Mouse (Mus musculus): ENCODE measurements around the gene En1.
A peak's percentile ranks its signal among the peaks of the same experiment; 100 is the strongest.

Gene En1

GRCm38 (mm10) chr1:120600516-120601252 is 1.5 kb upstream of the En1 start:
- DNase-seq = no peak

GRCm38 (mm10) chr1:120601253-120601836 is 873 bp upstream of the En1 start:
- no peak for DNase-seq

GRCm38 (mm10) chr1:120602876-120603655 is 848 bp downstream of the En1 start:
- peak; percentile 44 for DNase-seq

GRCm38 (mm10) chr1:120603656-120604051 is 1.4 kb downstream of the En1 start:
- DNase-seq = no peak

- DNase-seq = no peak
Observed at GRCm38 (mm10) chr1:120604431-120605142, 2.4 kb downstream of the En1 start.

GRCm38 (mm10) chr1:120605143-120605435 is 2.9 kb downstream of the En1 start:
- no peak for DNase-seq

- DNase-seq = no peak
Observed at GRCm38 (mm10) chr1:120605521-120606310, 3.5 kb downstream of the En1 start.

GRCm38 (mm10) chr1:120606641-120607575 is 4.7 kb downstream of the En1 start:
- peak; percentile 28 for DNase-seq

GRCm38 (mm10) chr1:120607576-120608400 is 5.6 kb downstream of the En1 start:
- no peak for DNase-seq

GRCm38 (mm10) chr1:120608461-120608860 is 6.2 kb downstream of the En1 start:
- no peak for DNase-seq

- DNase-seq = no peak
Observed at GRCm38 (mm10) chr1:120609611-120610010, 7.4 kb downstream of the En1 start.

GRCm38 (mm10) chr1:120613461-120614306 is 11.5 kb downstream of the En1 start:
- DNase-seq = no peak

GRCm38 (mm10) chr1:120614307-120615100 is 12.3 kb downstream of the En1 start:
- no peak for DNase-seq

GRCm38 (mm10) chr1:120615521-120615920 is 13.3 kb downstream of the En1 start:
- no peak for DNase-seq

- DNase-seq = no peak
Observed at GRCm38 (mm10) chr1:120615927-120616326, 13.7 kb downstream of the En1 start.

GRCm38 (mm10) chr1:120621383-120621782 is 19.2 kb downstream of the En1 start:
- DNase-seq = no peak

- DNase-seq = no peak
Observed at GRCm38 (mm10) chr1:120626930-120627621, 24.9 kb downstream of the En1 start.

- DNase-seq = no peak
Observed at GRCm38 (mm10) chr1:120627622-120628001, 25.4 kb downstream of the En1 start.

Measured in kidney, postnatal 10 days (tissue).